Mouse (Mus musculus): ENCODE data around the gene Map3k4. TPM values are rescaled to one million over a fixed set of nuclear protein-coding genes. Genes with fewer than 3 reads are reported as not detected.

Gene Map3k4
- total and polyA plus RNA-seq, 2 experiments from 2014 or later = 37.1 to 47.9 TPM

DNA sequence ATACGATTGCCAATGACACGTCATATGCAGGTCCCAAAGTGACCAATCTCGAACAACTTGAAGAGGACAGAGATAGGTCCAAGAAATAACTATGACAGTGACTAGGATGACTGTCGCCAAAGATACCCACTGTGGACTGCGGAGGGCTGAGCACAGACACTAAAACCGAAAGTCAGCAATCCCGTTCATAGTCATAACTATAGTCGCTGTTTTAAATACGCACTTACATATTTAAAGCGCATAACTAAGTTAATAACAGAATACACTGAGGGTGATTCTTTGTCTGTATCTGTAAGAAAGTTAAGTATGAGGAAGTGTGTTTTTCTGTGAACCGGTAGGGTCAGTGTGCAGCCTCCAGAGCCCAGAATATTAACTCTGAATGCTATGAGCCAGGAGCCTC, 62.5 kb downstream of the Map3k4 start:
- TF ChIP-seq CTCF (IDR thresholded peaks at IDR 0.05) = no peak
- Histone ChIP-seq H3K36me3 (ENCODE audit: insufficient read depth, low read length) (peaks cover 63% of the 10 kb centered on the region), H3K4me3 (ENCODE audit: low read depth, low read length) (no peak overlapping the region), H3K27me3 (ENCODE audit: insufficient read depth, low read length) (no peaks in the 10 kb centered on the region), H3K4me1 (ENCODE audit: insufficient read depth, low read length) (no peaks in the 10 kb centered on the region), H3K4me2 (ENCODE audit: low read depth, low read length, poor library complexity, severe bottlenecking) (no peak overlapping the region), H3K9me3 (ENCODE audit: low read length) (no peaks in the 10 kb centered on the region), H3K27ac (ENCODE audit: low read depth, low read length) (no peak overlapping the region), H3K9ac (replicated peaks; ENCODE audit: low read length, poor library complexity, severe bottlenecking) (no peak overlapping the region)
- WGBS = 96% methylated on average over 11 of the region's 11 CpGs
- DNase-seq (ENCODE audit: low spot score) (no peak), ATAC-seq (ENCODE audit: low FRiP score) (no peak)

DNA sequence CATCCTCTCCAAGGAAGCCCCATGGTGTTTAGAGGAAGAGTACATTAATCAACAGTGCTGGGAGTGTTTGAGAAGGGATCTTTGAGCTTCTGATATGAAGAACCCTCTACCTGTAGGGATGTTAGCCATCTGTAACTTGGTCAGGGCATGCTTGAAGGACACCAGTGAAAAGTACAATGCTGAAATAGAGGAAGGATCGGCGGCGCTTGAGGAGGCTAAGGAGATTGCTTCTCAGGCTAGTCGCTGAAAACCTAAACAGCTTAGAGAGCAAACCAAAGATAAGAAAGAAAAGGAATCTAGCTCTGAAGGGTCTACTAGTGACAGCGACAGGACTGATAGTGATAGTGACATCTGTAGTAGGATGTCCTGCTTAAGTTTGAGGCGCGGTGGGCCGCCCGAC, 68.0 kb downstream of the Map3k4 start:
- Histone ChIP-seq H3K9ac (replicated peaks; ENCODE audit: low read length, poor library complexity, severe bottlenecking) (no peak overlapping the region), H3K4me3 (ENCODE audit: low read depth, low read length) (no peak overlapping the region), H3K36me3 (ENCODE audit: insufficient read depth, low read length) (peaks cover 62% of the 10 kb centered on the region), H3K4me2 (ENCODE audit: low read depth, low read length, poor library complexity, severe bottlenecking) (no peak overlapping the region), H3K27me3 (ENCODE audit: insufficient read depth, low read length) (no peaks in the 10 kb centered on the region), H3K4me1 (ENCODE audit: insufficient read depth, low read length) (no peaks in the 10 kb centered on the region), H3K27ac (ENCODE audit: low read depth, low read length) (no peak overlapping the region), H3K9me3 (ENCODE audit: low read length) (no peaks in the 10 kb centered on the region)
- no peak for ATAC-seq (ENCODE audit: low FRiP score)
- no peak for TF ChIP-seq CTCF (IDR thresholded peaks at IDR 0.05)
- DNase-seq (ENCODE audit: low spot score) = no peak
- WGBS = 98% methylated on average over 9 of the region's 9 CpGs

DNA sequence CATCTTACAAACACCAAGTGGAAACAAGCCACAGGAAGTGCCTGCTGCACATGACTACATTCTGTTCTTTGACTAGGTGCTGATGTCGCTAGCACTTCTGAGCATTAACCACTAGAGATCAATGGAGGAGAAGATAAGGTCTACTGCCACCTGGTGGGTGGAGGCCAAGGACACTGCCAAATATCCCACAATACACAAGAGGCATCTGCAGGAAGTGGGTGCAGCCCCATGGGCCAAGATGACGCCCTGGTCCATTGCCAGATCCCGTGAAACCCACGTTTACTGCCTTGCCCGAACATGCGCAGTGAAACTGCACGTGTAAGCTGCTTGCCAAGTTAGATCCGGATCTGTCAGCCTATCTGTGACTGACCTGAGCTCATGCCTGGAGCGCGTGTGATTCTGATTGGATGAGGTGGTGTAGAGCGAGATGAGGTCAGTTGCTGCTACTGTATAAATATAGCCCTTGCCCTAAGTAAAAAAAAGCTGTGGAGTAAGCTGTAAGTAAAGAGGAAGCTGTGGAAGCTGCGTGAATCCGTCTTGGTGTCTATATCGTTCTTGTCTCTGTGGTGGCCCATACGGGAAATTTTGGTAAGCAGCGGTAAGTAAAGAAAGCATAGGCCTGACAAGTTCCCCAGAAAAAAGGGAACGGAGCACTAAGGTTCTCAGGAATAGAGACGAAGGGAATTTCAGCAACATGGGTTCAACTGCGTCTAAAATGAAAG, 68.7 kb downstream of the Map3k4 start:
- no peak overlapping the region for H3K9ac ChIP-seq (replicated peaks; ENCODE audit: low read length, poor library complexity, severe bottlenecking)
- H3K36me3 ChIP-seq (ENCODE audit: insufficient read depth, low read length) = peaks cover 55% of the 10 kb centered on the region
- H3K27me3 ChIP-seq (ENCODE audit: insufficient read depth, low read length) = no peaks in the 10 kb centered on the region
- no peak overlapping the region for H3K27ac ChIP-seq (ENCODE audit: low read depth, low read length)
- WGBS = 98% methylated on average over 19 of the region's 19 CpGs
- DNase-seq (ENCODE audit: low spot score) (peak; percentile 39), ATAC-seq (ENCODE audit: low FRiP score) (no peak)
- TF ChIP-seq CTCF (IDR thresholded peaks at IDR 0.05) = peak; percentile 61
- H3K9me3 ChIP-seq (ENCODE audit: low read length) = no peaks in the 10 kb centered on the region
- H3K4me1 ChIP-seq (ENCODE audit: insufficient read depth, low read length) = no peaks in the 10 kb centered on the region
- H3K4me2 ChIP-seq (ENCODE audit: low read depth, low read length, poor library complexity, severe bottlenecking) = no peak overlapping the region
- no peak overlapping the region for H3K4me3 ChIP-seq (ENCODE audit: low read depth, low read length)

DNA sequence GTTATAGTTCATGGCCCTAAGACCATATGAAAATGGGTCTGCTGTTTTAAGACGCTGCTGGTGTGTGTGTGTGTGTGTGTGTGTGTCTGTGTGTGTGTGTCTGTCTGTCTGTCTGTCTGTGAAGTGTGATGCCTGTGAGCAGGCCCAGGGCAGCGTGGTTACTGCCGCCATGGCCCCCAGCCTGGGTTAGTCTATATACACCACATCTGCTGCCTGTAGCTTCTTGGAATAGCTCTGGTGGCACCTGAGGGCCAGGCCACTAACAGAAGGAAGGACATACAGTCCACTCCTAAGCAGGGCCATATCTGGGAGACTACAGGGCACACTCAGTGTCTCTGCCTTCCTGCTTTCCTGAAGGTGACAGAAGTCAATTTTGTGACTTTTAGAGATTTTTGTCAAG, 77.9 kb downstream of the Map3k4 start:
- no peak for TF ChIP-seq CTCF (IDR thresholded peaks at IDR 0.05)
- no peak for ATAC-seq (ENCODE audit: low FRiP score)
- H3K9me3 ChIP-seq (ENCODE audit: low read length) = no peaks in the 10 kb centered on the region
- peaks cover 54% of the 10 kb centered on the region for H3K36me3 ChIP-seq (ENCODE audit: insufficient read depth, low read length)
- no peaks in the 10 kb centered on the region for H3K4me1 ChIP-seq (ENCODE audit: insufficient read depth, low read length)
- H3K4me2 ChIP-seq (ENCODE audit: low read depth, low read length, poor library complexity, severe bottlenecking) = no peak overlapping the region
- WGBS = 99% methylated on average over 3 of the region's 3 CpGs
- H3K27ac ChIP-seq (ENCODE audit: low read depth, low read length) = no peak overlapping the region
- no peak for DNase-seq (ENCODE audit: low spot score)
- H3K9ac ChIP-seq (replicated peaks; ENCODE audit: low read length, poor library complexity, severe bottlenecking) = no peak overlapping the region
- H3K4me3 ChIP-seq (ENCODE audit: low read depth, low read length) = no peak overlapping the region
- no peaks in the 10 kb centered on the region for H3K27me3 ChIP-seq (ENCODE audit: insufficient read depth, low read length)

DNA sequence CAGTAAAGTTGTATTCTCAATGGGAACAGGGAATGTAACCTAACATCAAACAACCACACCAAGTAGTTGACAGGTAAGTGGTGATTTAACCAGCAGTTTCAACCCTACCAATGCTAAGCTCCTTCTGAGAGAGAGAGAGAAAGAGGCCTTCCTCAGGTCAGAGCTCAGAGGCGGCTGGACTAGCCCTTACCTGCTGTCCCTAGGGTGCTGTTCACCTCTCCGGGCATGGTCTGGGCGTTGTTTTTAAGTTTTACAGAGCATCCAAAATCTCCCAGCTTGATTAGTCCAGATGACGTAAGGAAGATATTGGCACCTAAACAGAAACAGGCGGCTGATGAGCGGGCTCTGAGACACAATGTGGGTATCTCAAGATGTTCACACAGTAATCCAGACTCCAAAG, 85.9 kb downstream of the Map3k4 start:
- no peak overlapping the region for H3K4me2 ChIP-seq (ENCODE audit: low read depth, low read length, poor library complexity, severe bottlenecking)
- no peaks in the 10 kb centered on the region for H3K27me3 ChIP-seq (ENCODE audit: insufficient read depth, low read length)
- H3K4me3 ChIP-seq (ENCODE audit: low read depth, low read length) = no peak overlapping the region
- no peak for TF ChIP-seq CTCF (IDR thresholded peaks at IDR 0.05)
- ATAC-seq (ENCODE audit: low FRiP score) (no peak), DNase-seq (ENCODE audit: low spot score) (no peak)
- H3K4me1 ChIP-seq (ENCODE audit: insufficient read depth, low read length) = no peaks in the 10 kb centered on the region
- peaks cover 70% of the 10 kb centered on the region for H3K36me3 ChIP-seq (ENCODE audit: insufficient read depth, low read length)
- 97% methylated on average over 6 of the region's 6 CpGs for WGBS
- H3K9ac ChIP-seq (replicated peaks; ENCODE audit: low read length, poor library complexity, severe bottlenecking) = no peak overlapping the region
- no peaks in the 10 kb centered on the region for H3K9me3 ChIP-seq (ENCODE audit: low read length)
- H3K27ac ChIP-seq (ENCODE audit: low read depth, low read length) = no peak overlapping the region

DNA sequence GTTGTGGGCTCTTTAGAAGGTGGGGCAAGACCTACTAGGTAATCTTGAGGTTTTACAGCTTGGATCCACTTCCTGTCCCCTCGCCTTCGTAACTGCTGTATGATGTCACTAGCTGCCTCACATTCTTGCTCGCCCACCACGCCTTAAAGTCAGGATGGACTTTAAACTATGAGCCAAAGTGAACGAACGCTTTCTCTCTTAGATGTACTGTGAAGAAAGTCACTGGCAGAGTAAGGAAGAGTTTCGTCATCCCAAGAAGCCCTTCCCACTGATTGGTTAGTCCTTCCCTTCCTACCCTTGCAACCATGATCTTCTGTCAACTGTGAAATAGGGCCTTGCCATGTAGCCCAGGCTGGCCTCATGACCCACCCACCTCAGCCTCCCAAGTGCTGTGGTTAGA, 87.5 kb downstream of the Map3k4 start:
- no peak for ATAC-seq (ENCODE audit: low FRiP score)
- WGBS = 97% methylated on average over 7 of the region's 7 CpGs

More for the DNA sequence above, 87.5 kb downstream of the Map3k4 start:
- H3K27ac ChIP-seq (ENCODE audit: low read depth, low read length) = no peak overlapping the region
- H3K36me3 ChIP-seq (ENCODE audit: insufficient read depth, low read length) = peaks cover 70% of the 10 kb centered on the region
- H3K4me3 ChIP-seq (ENCODE audit: low read depth, low read length) = no peak overlapping the region
- no peak for DNase-seq (ENCODE audit: low spot score)
- H3K9ac ChIP-seq (replicated peaks; ENCODE audit: low read length, poor library complexity, severe bottlenecking) = no peak overlapping the region
- no peak for TF ChIP-seq CTCF (IDR thresholded peaks at IDR 0.05)
- no peak overlapping the region for H3K4me2 ChIP-seq (ENCODE audit: low read depth, low read length, poor library complexity, severe bottlenecking)
- no peaks in the 10 kb centered on the region for H3K9me3 ChIP-seq (ENCODE audit: low read length)
- no peaks in the 10 kb centered on the region for H3K4me1 ChIP-seq (ENCODE audit: insufficient read depth, low read length)
- H3K27me3 ChIP-seq (ENCODE audit: insufficient read depth, low read length) = no peaks in the 10 kb centered on the region

Data from midbrain, postnatal 0 days (tissue).